Mouse (Mus musculus) 3T3-L1 (cell line): Measurements from ENCODE around the gene Tmem262.

Experiments
- DNase-seq: peaks from one replicate; pipeline ENCODE4 v3.0.0-alpha.2; 2015; ENCODE audit warnings: low read depth, low spot score

Gene Tmem262

DNA sequence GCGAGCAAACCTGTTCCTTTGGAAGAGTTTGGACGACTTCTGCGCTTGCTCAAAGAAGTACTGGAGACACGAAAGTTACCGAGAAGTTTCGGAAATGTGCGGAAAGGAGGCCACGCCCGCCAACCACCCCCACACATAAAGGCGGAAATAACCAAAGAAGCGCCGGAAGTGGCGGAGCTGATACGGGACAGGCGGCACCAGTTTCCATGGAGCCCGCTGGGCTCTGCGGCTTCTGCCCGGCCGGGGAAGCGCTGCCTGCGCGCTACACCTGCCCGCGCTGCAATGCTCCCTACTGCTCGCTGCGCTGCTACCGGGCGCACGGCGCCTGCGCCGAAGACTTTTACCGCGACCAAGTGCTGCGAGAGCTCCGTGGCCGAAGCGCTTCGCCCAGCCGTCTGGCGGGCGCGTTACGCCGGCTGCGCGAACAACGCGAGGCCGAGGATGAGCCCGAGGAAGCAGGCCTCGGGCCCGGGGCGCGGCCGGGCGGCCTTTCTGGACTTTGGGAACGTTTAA, 18.8 kb upstream of the Tmem262 start, which contains the start of gene Znhit2:
TSS of gene Znhit2 (plus strand) at position 172 of the 513 bp plus-strand sequence.
- peak; percentile 99 for DNase-seq

DNA sequence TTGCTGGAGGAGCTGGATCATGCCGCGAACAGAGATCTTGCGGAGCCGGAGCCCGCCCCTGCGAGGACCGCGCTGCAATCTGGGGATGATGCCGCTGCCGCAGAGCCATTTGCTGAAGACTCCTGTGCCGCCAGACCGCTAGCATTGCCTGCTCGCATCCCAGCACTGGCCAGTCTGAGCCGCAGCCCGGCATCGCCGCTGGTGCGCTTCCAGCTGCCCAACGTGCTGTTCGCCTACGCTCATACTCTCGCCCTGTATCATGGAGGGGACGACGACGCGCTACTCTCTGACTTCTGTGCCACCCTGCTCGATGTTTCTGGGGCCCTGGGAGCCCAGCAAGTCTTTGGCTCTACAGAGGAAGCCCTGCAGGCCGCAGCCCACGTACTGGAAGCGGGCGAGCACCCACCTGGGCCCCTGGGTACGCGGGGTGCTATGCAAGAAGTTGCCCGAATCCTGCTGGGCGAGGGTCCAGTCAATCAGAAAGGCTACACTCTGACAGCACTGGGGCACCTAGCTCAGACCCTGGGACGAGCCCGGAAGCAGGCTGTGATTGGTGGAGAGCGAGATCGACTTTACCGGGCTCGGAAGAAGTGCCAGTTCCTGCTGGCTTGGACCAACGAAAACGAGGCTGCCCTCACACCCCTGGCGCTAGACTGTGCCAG, 18.1 kb upstream of the Tmem262 start:
- DNase-seq: peak; percentile 75

DNA sequence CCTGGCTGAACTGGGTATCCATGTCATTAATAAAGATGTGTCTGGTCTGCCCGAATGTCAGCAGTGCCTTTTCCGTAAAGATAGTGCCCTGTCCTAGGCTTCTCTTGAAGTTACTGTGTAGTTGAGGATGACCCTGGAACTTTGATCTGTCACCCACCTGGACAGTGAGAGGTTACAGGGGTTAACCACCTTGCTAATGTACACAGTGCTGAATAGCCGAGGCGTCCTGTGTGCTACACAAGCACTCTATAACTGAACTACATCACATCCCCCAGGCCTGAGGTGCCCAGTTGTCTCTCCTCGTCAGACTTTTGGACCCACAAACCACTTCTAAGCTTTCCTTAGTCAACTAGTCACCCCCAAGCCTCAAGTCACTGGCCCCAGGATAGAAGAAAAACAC, 17.4 kb upstream of the Tmem262 start:
- DNase-seq: no peak

DNA sequence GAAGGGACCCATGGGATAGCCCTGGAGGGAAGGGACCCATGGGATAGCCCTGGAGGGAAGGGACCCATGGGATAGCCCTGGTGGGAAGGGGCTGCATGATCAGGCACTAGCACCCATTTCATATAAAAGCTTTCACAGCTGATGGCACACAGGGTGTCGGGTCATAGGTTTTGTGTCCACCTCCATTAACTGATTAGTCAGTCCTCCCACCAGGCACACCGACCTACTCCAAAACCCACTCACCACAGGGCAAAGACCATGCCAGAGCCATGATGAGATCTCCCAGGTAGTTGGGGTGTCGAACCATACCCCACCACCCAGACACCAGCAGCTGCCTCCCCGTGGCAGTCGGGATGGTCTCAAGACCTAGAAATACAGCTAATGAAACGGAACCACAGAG, 16.8 kb upstream of the Tmem262 start:
- no peak for DNase-seq

DNA sequence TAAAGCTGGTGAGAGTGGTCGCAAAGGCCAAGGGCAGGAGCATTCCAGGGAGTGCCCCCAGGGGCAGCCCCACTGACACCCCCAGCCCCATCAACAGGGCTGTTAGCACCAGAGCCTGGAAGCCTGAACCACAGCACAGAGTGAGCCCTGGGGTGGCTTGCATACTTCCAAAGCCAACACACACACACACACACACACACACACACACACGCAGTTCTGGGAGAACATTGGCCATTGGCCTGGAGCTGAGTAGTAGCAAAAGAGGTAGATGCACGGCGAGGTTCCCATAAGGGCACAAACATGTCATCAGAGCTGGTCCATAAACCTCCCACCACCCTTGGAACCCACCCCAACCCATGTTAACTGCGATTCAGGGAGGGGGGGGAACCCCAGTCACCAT, 13.3 kb upstream of the Tmem262 start:
- DNase-seq: no peak

DNA sequence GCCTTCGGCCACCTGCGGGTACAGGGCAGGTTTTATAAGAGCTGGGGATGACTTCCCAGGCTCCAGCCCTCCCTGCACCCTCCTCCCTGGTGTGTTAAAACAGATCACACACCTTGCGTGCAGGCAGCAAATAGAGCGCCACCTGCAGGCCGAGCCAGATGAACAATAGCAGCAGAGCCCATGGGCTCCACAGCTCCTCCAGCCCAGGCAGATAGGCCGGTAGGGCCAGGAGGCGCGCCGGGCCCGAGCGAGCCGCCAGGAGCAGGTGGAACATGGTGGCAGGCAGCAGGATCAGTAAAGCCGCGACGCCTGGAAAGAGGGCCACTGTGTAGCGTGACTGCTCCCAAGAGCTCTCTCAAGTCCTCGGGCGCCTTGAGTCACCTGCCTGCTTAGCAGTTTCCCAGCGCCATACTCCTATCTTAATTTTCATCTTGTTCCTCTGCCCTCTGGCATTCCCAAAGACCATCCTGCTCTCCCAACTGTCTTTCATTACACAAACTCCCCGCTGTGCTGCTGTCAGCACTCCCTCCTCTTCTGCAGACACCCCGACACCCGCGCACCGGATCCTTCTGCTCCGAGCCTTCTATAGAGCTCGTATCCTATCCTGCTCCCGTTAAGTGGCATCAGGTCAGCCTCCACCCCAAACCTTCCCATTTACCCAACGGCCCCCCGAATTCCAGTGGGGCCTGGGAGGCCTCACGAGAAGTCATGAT, 12.7 kb upstream of the Tmem262 start:
- DNase-seq: peak; percentile 87

DNA sequence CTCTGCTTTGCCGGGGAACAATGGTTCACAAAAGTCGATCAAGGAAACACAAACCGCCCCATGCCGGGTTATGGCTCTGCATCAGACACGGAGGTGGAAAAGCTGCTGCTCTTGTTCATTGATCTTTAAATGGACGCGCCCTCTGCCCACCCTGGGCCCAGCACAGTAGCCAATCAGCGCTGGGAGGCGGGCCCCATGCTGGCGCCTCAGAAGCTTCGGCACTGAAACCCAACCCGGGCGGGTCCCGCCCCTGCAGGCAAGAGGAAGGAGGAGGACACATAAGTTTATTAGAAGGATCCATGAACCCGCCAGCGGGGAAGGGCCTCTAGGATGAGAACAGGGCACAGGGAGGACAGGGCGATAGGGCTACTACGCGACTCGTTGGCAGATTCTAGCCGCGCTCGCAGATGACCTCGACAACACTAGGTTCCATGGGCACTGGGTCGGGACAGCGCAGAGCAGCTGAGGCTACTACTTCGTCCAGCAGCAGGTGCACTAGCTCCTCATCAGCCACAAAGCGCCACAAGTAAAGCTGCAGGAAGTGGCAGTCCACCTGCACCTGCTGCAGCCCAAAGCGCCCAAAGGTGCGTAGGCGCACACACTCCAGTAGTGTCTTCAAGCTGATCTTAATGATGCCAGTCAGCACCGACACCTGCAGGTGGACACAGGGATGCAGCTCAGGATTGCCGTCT, 12.0 kb upstream of the Tmem262 start, which contains the start of gene Tm7sf2:
TSS of gene Tm7sf2 (minus strand) at position 650 of the 692 bp plus-strand sequence.
- peak; percentile 84 for DNase-seq

DNA sequence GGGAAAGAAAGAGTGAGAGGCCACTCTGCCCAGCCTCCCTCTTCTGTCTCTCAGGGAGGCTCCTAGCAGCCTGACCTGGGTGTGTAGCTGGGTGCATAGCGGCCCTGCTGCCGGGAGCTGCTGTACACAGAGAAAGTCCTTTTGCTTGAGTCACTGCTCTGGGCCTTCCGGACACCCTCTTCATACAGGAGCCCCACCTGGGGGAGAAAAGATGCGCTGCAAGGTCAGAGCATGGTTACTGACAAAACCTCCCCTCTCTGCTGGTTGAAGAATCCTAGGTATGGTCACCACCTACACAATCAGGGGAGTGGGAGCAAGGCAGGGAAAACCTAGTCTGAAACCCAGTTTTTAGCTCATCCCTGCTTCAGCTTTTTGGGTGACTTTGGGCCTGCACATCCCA, 10.9 kb upstream of the Tmem262 start:
- peak; percentile 73 for DNase-seq

DNA sequence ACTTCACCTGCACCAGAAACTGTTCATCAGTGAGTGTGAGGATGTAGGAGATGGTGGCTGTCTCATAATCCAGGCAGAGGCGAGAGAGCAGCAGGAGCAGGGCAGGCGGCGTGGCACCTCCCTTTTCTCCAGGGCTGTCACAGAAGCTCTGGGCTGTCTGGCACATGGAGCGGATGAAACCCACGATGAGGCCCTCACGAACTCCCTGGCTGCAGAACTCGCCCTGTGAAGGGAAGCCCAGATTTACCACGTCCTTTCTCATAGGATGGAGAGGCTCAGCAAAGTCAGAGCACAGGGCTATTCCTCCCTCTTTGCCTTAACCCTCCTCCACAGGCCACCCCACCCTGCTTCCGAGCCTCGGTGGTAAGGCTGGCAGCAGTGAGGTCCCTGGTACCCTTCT, 10.0 kb upstream of the Tmem262 start:
- no peak for DNase-seq

DNA sequence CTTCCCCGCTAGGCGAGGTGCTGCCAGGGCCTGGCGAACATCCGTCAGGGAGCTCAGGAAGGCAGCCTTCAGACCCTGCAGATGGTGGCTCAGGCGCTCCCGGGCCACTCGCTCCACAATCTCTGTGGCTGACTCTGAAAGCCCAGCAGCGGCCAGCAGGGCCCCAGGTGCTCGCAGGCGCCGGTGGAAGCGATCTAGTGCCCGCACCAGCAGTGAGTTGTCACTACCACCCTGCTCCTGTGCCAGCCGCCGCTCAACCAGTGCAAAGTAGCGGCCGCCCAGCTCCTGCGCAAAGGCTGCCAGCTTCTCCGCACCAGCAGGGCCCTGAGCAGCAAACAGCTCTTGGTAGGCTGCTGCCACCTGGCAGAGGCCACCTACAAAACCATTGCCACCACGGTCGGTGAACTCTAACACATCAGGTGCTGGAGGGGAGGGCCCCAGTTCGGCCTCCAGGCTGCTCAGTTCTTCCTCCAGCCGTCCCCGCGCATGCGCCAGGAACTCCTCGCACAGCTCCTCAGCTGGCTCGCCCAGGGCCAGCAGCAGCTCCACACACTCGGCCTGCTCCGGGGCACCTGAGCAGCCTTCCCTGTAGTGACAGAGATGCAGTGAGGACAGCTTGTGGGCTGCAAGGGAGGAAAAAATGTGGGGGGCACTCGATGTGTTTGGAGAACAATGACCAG, 9.1 kb upstream of the Tmem262 start:
- no peak for DNase-seq

DNA sequence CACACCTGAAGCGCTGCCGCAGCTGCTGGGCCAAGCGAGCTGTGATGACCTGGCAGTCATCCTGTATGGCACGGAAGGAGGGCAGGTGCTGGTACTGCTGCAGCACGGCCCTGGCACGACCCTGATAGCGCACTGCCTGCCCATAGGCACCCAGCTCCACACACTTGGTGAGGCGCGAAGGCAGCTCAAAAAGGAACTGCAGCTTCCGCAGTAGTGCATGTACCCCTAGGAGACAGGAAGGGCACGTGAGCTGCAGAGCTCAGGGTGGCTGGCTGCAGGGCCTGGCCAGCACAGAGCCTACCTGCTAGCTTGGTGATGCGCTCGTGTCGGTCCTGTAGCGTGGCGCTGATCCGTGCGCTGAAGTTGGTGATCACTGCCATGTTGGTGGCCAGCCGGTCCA, 8.6 kb upstream of the Tmem262 start:
- no peak for DNase-seq

DNA sequence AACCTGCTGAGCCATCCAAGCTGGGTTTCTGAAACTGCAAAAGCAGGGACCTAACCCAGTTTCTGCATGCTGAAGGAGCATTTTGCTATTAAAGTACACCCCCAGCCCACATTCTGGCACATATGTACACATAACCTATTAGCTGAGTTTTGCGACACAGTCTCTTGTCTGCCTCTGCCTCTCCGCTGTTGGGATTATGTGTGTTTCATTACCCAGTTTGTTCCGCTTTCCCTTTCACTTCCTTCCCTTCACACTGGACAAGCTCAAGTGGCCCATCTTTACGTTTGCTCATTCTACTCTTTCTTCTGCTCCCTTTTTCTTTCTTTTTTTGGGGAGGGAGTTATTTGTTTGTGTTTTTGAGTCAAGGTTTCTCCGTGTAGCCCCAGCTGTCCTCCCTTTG, 5.9 kb upstream of the Tmem262 start:
- DNase-seq: no peak

DNA sequence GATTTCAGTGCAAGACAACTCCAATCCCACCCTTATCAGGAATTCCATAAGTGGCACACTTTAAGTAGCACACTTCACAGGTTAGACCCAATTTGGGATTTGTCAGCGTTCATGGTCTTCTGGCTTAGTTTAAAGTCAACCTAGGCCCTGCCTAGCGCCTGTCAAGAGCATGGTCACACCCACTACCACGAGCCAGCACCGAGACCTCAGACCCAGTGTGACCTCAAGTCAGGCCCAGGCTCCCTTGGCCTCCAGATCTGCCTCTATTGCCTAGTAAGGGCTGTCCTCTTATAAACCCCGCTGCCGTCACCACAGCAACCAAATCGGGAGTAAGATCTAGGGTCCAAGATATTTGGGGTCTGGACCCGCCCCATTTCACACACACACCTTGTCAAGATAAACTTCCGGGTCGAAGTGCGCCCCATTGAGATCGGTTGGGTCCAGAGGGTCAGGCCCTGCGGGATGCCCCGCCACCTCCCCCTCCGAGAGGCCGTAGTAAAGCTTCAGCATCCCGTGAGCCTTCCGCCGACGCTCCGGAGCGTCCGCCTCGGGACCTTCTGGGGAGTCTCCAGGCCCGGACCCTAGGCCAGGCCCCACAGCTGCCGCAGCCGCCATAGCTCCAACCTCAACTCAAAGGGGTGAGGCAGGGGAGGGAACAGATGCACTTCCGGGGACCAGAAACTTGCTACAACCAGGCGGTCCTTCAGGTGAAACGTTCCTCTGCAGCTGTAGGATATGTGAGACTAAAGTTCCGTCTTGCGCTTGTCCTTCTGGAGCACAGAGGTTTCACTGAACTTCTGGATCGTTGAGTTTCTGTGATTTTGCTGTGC, 3.1 kb upstream of the Tmem262 start, which contains the start of gene Vps51:
TSS of gene Vps51 (minus strand) at position 668 of the 830 bp plus-strand sequence.
- DNase-seq: peak; percentile 98

DNA sequence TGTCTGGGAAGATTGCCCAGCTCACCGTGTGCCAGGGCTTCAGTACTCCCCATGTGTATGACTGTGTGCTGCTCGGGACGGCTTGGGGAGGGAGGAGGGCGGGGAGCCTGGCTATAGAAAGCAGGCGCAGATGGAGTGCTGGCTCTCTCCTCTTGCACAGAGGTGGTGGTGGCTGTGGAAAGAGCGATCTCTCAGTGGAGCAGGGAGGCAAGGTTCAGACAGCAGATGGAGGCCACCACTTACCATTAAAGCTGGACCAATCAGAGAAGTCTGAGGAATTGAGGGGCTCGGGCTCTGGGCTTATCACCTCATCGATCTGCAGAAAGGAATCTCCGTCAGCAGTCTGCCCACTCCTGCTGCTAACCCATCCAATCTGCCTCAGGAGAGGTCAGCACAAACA, 2.3 kb downstream of the Tmem262 start, which contains the start of gene Gm28374:
TSS of gene Gm28374 (minus strand) at position 101 of the 400 bp plus-strand sequence.
- DNase-seq: no peak

DNA sequence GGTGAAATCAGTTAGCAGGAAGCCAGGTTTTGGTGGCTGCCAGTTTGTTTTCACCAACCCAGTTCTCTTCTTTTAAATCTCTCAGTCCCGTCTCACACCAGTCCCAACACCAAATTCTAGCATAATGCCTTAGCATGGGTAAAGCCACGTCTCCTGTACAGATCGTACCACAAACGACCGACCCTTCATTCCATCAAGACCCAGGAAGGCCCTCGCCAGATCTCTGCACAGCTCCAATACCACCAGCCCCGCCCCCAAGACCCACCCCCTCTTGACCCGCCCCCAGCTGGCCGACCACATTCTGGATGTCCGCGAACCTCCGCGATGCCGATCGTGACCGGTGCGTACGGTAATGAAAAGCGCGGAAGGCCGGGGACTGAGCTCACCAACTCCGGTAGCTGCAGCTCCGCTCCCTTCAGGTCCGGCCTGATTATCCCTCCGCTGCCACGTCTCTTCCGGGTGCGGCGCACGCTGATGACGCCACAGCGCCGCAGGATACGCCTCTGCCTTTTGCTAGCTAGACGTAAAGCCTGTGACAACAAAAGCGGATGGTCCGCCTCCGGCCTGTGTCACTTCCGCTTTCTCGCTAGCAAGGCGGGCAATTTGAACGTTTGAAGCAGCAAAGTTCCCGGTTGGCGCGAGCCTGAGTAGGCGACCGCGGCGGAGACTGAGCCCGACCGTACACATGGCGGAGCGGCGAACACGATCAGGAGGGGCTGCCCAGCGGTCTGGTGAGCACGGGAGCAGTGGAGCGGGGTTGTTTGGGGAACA, 4.8 kb downstream of the Tmem262 start, which contains the start of the genes Zfpl1 and Cdca5:
TSS of gene Zfpl1 (minus strand) at position 479 of the 771 bp plus-strand sequence.
TSS of gene Cdca5 (plus strand) at position 506 of the 771 bp plus-strand sequence.
- DNase-seq: peak; percentile 99

DNA sequence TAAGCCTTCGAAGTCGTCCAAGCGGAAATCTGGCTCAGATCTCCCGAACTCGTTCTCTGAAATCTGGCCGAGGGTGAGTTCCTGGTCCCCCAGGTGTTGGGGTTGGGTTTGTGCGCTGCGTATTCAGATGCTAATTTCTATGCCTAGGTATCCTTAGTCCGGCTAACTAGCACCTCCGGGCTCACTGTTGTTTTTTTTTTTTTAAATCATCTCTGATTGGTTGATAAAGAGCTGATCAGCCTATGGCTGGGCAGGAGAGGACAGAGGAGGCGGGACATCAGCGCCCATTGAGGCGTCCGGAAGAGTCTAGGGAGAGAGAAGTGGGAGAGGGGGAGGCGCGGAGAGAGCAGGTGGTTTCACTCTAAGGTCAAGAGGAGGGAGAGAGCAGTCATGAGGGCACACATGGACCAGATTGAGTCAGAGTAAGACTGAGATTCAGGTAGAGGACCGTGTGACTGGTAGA, 5.6 kb downstream of the Tmem262 start:
- DNase-seq: peak; percentile 92

DNA sequence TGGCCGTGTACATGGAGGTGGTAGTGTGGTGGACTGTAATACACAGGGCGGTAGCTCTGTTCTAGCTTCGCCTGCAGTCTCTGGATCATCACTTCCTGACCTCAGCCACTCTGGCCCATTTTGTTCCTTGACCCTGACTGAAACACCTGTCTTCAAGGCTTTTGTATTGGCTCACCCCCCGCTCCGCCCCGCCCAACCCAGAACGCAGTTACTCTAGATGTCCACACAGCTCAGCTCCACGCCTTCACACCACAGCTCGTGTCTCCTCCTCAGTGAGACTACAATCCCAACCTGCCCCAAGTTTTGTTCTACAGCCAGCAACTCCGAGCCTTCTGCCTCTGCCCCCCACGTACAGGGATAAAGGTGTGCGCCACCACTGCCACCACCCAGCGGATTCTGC, 9.0 kb downstream of the Tmem262 start:
- DNase-seq: no peak

DNA sequence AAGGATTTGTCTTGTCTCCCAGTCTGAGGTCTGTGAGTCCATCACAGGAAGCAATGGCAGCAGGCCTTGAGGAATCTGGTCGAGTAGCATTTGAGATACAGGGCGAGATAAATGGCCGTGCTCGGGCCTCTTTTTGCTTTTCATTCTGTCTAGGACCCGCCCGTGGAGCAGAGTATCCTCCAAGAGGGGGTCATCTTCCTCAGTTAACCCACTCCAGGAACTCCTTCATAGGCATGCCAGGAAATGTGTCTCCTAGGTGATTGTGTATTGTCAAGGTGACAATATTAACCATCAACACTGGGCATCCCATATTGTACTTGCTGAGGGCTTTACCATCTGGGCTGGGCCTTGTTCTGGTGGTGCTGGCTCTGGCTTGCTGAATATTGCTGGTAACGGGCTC, 14.3 kb downstream of the Tmem262 start, which contains the start of gene AC131692.1:
TSS of gene AC131692.1 (plus strand) at position 301 of the 400 bp plus-strand sequence.
- no peak for DNase-seq

DNA sequence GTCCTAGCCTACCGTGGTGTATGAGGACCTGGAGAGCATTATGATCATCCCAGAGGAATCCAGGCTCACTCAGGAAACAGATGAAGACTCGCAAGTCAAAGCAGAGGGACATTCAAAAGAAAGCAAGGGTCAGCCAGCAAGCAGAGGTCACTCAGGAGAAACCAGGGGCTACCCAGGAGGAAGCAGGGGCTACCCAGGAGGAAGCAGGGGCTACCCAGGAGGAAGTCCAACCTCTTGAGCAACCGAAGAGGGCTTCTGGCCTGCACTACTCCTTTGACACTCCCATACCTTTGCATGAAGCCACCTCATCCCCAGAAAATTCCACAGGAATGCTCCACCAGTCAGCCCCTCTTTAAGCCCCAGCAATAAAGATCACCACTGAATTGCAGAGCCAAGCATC, 18.0 kb downstream of the Tmem262 start:
- no peak for DNase-seq
